Mouse (Mus musculus): Measurements from ENCODE around the gene Lmx1b. TPM values are rescaled to one million over a fixed set of nuclear protein-coding genes. Genes with fewer than 3 reads are reported as not detected.
A peak's percentile ranks its signal among the peaks of the same experiment; 100 is the strongest.

Gene Lmx1b
- polyA plus RNA-seq, 1 experiment, result not detected

GRCm38 (mm10) chr2:33666388-33666945 is 26.2 kb upstream of the Lmx1b start:
- no peak for TF ChIP-seq POLR2A (IDR thresholded peaks at IDR 0.05; ENCODE audit: borderline replicate concordance, low read depth, low read length)
- TF ChIP-seq CTCF (IDR thresholded peaks at IDR 0.05; ENCODE audit: low read depth, low read length), result no peak
- no peaks in the 10 kb centered on the region for H3K4me1 ChIP-seq (ENCODE audit: control insufficient read depth, insufficient read depth, low read length)
- no peak overlapping the region for H3K4me3 ChIP-seq (ENCODE audit: insufficient read depth, low read length)
- no peak overlapping the region for H3K27ac ChIP-seq (ENCODE audit: insufficient read depth, low read depth, low read length)

- no peak for TF ChIP-seq POLR2A (IDR thresholded peaks at IDR 0.05; ENCODE audit: borderline replicate concordance, low read depth, low read length)
- TF ChIP-seq CTCF (IDR thresholded peaks at IDR 0.05; ENCODE audit: low read depth, low read length), result no peak
- Histone ChIP-seq H3K27ac (ENCODE audit: insufficient read depth, low read depth, low read length) (no peak overlapping the region), H3K4me3 (ENCODE audit: insufficient read depth, low read length) (no peak overlapping the region), H3K4me1 (ENCODE audit: control insufficient read depth, insufficient read depth, low read length) (no peaks in the 10 kb centered on the region)
Observed at GRCm38 (mm10) chr2:33665363-33666058, 25.2 kb upstream of the Lmx1b start.

- no peak for TF ChIP-seq POLR2A (IDR thresholded peaks at IDR 0.05; ENCODE audit: borderline replicate concordance, low read depth, low read length)
- no peak for TF ChIP-seq CTCF (IDR thresholded peaks at IDR 0.05; ENCODE audit: low read depth, low read length)
- Histone ChIP-seq H3K4me3 (ENCODE audit: insufficient read depth, low read length) (no peak overlapping the region), H3K27ac (ENCODE audit: insufficient read depth, low read depth, low read length) (no peak overlapping the region), H3K4me1 (ENCODE audit: control insufficient read depth, insufficient read depth, low read length) (no peaks in the 10 kb centered on the region)
Observed at GRCm38 (mm10) chr2:33664661-33665060, 24.4 kb upstream of the Lmx1b start.

GRCm38 (mm10) chr2:33659288-33659629 is 18.9 kb upstream of the Lmx1b start:
- no peaks in the 10 kb centered on the region for H3K4me1 ChIP-seq (ENCODE audit: control insufficient read depth, insufficient read depth, low read length)
- H3K27ac ChIP-seq (ENCODE audit: insufficient read depth, low read depth, low read length), result no peak overlapping the region
- H3K4me3 ChIP-seq (ENCODE audit: insufficient read depth, low read length), result peak overlapping the region; percentile 4; the same call in 1 of the 2 replicates
- TF ChIP-seq CTCF (IDR thresholded peaks at IDR 0.05; ENCODE audit: low read depth, low read length) (no peak), POLR2A (IDR thresholded peaks at IDR 0.05; ENCODE audit: borderline replicate concordance, low read depth, low read length) (no peak)

- Histone ChIP-seq H3K27ac (ENCODE audit: insufficient read depth, low read depth, low read length) (no peak overlapping the region), H3K4me3 (ENCODE audit: insufficient read depth, low read length) (peak overlapping the region; percentile 4; the same call in 1 of the 2 replicates), H3K4me1 (ENCODE audit: control insufficient read depth, insufficient read depth, low read length) (no peaks in the 10 kb centered on the region)
- TF ChIP-seq POLR2A (IDR thresholded peaks at IDR 0.05; ENCODE audit: borderline replicate concordance, low read depth, low read length) (no peak), CTCF (IDR thresholded peaks at IDR 0.05; ENCODE audit: low read depth, low read length) (no peak)
Observed at GRCm38 (mm10) chr2:33658602-33659287, 18.4 kb upstream of the Lmx1b start.

GRCm38 (mm10) chr2:33652517-33653198 is 12.3 kb upstream of the Lmx1b start:
- no peak for TF ChIP-seq POLR2A (IDR thresholded peaks at IDR 0.05; ENCODE audit: borderline replicate concordance, low read depth, low read length)
- peak; percentile 50; the same call in 1 of the 2 replicates for TF ChIP-seq CTCF (IDR thresholded peaks at IDR 0.05; ENCODE audit: low read depth, low read length)
- Histone ChIP-seq H3K4me1 (ENCODE audit: control insufficient read depth, insufficient read depth, low read length) (no peaks in the 10 kb centered on the region), H3K27ac (ENCODE audit: insufficient read depth, low read depth, low read length) (no peak overlapping the region), H3K4me3 (ENCODE audit: insufficient read depth, low read length) (no peak overlapping the region)

GRCm38 (mm10) chr2:33649371-33649770 is 9.1 kb upstream of the Lmx1b start:
- TF ChIP-seq POLR2A (IDR thresholded peaks at IDR 0.05; ENCODE audit: borderline replicate concordance, low read depth, low read length), result no peak
- no peak for TF ChIP-seq CTCF (IDR thresholded peaks at IDR 0.05; ENCODE audit: low read depth, low read length)
- Histone ChIP-seq H3K4me1 (ENCODE audit: control insufficient read depth, insufficient read depth, low read length) (no peaks in the 10 kb centered on the region), H3K27ac (ENCODE audit: insufficient read depth, low read depth, low read length) (no peak overlapping the region), H3K4me3 (ENCODE audit: insufficient read depth, low read length) (no peak overlapping the region)

GRCm38 (mm10) chr2:33648894-33649293 is 8.6 kb upstream of the Lmx1b start:
- TF ChIP-seq CTCF (IDR thresholded peaks at IDR 0.05; ENCODE audit: low read depth, low read length) (no peak), POLR2A (IDR thresholded peaks at IDR 0.05; ENCODE audit: borderline replicate concordance, low read depth, low read length) (no peak)

GRCm38 (mm10) chr2:33646283-33646550 is 5.9 kb upstream of the Lmx1b start:
- Histone ChIP-seq H3K4me3 (ENCODE audit: insufficient read depth, low read length) (no peak overlapping the region), H3K4me1 (ENCODE audit: control insufficient read depth, insufficient read depth, low read length) (no peaks in the 10 kb centered on the region), H3K27ac (ENCODE audit: insufficient read depth, low read depth, low read length) (no peak overlapping the region)
- no peak for TF ChIP-seq CTCF (IDR thresholded peaks at IDR 0.05; ENCODE audit: low read depth, low read length)
- no peak for TF ChIP-seq POLR2A (IDR thresholded peaks at IDR 0.05; ENCODE audit: borderline replicate concordance, low read depth, low read length)

More at GRCm38 (mm10) chr2:33648894-33649293, 8.6 kb upstream of the Lmx1b start:
- no peak overlapping the region for H3K27ac ChIP-seq (ENCODE audit: insufficient read depth, low read depth, low read length)
- H3K4me1 ChIP-seq (ENCODE audit: control insufficient read depth, insufficient read depth, low read length), result no peaks in the 10 kb centered on the region
- H3K4me3 ChIP-seq (ENCODE audit: insufficient read depth, low read length), result no peak overlapping the region

Measured in bone marrow macrophage, adult 2 months (primary cell).